Mouse (Mus musculus): ENCODE measurements around the gene C1qtnf4.

C1qtnf4 gene

DNA sequence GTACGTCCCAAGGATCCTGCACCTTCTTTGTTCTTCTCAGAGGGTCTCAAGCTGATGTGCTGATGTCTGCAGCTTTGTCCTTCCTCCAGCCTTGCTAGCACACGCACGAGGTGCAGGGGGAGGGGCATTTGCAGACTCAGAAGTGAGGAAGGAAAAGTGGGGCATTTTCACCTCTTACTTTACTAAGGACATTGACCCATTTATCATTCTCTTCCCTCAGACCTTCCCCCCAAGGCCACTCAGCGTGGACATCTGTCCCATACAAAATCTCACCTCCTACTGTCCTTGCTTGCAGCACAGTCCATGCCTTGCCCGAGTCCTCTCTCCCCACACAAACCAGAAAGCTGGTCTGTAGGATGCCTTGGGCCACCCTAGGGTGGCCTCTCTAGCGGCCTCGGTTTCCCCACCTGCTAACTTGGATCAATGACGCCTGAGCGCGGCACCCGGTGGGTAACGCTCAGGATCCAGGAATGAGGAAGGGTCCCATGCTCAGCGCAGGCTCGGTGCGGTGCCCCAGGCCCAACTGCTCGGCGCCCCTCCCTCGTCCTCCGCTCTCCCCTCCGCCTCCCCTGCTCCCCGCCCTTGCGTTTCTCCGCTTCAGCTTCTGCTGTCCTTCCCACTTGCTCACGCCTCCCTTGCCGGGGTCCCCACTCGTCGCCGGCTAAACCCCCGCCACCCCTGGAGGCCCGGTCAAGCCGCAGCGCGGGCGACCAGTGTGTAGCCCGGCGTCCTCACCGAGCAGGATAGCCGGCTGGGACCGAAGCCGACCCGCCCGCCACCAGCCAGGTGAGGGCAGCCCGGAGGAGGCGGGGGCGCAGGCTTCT is at the start of gene C1qtnf4:
Gene C1qtnf4 (plus strand): TSS at position 643 of the 824 bp plus-strand sequence.
- DNase-seq (ENCODE audit: low spot score) = no peak

- no peak for DNase-seq (ENCODE audit: low spot score)
These were observed 47.0 kb upstream of the C1qtnf4 start for GRCm38 (mm10) chr2:90838621-90839020.

GRCm38 (mm10) chr2:90843666-90844065 is 42.0 kb upstream of the C1qtnf4 start:
- peak; percentile 38 for DNase-seq (ENCODE audit: low spot score)

DNA sequence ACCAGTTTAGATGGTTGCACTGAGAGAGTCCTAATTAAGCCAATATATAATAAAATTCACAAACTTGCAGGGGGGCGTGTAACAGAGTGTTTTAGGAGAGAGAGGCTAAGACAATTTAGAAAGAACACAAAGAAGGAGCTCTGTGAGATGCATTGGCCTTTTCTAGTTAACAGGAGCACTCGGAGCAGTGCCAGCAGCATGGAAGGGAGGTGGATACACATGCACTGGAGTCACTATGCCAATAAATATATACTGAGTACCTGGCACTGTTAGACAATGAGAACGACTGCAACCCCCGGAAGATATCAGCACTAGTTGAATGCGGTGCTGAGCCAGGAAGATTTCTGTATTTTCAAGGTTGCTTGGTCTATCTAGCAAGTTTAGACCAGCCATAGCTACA is 41.4 kb upstream of the C1qtnf4 start:
- DNase-seq (ENCODE audit: low spot score) = no peak

- no peak for DNase-seq (ENCODE audit: low spot score)
These were observed 40.4 kb upstream of the C1qtnf4 start for GRCm38 (mm10) chr2:90845234-90845633.

- no peak for DNase-seq (ENCODE audit: low spot score)
These were observed 39.5 kb upstream of the C1qtnf4 start for GRCm38 (mm10) chr2:90846171-90846570.

DNA sequence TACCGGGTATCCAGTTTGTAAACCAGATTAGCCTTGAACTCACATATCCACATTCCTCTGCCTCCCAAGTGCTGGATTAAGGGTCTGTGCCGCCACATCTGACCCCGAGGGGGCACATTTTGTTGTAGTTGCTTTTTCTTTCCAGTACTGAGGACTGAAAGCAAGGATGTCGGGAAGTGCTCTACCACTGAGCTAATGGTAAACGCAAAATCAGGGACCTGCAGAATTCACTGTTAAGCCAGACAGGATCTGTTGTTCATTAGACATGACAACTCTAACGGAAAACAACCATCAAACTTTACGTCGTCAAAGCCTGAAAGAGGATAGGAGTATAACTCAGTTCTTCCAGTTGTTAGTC is 39.1 kb upstream of the C1qtnf4 start:
- no peak for DNase-seq (ENCODE audit: low spot score)

GRCm38 (mm10) chr2:90846955-90847680 is 38.5 kb upstream of the C1qtnf4 start, which contains the start of gene Mtch2:
Gene Mtch2, plus strand, starts transcription at chr2:90847155.
- DNase-seq (ENCODE audit: low spot score) = peak; percentile 98

DNA sequence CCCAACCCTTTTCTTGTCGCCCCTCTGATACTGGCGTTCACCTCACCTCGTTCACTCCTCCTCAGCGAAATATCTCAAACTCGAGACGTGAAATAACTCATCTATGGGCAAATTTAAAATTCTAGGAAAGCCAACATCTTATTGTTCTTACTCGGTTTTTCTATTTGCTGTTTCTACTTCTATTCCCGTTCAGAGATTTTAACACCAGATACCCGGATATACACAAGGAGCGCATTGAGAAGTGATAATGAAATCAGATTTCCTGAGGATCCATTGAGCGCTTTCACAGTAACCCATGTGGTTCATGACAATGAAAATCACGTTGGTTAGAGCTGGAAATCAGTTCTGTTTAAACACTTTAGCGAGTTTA is 38.0 kb upstream of the C1qtnf4 start:
- DNase-seq (ENCODE audit: low spot score) = no peak

DNA sequence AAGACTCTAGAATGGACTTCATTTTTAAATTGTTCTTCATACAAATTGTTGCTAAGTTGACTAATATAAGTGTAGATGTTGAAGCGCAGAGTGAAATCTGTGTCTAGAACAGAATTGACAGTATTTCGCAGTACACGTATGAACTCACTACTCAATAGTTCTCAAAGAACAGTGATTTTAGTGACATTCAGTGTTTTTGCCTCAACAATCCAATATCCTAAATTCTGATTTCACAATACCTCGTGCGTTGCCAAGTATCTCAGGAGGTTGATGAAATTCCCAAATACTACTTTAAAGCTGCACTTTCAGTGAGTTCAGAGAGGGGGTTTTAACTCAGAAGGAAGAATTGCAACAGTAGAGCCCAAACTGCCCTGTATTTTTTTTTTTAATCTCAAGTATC is 37.3 kb upstream of the C1qtnf4 start:
- no peak for DNase-seq (ENCODE audit: low spot score)

DNA sequence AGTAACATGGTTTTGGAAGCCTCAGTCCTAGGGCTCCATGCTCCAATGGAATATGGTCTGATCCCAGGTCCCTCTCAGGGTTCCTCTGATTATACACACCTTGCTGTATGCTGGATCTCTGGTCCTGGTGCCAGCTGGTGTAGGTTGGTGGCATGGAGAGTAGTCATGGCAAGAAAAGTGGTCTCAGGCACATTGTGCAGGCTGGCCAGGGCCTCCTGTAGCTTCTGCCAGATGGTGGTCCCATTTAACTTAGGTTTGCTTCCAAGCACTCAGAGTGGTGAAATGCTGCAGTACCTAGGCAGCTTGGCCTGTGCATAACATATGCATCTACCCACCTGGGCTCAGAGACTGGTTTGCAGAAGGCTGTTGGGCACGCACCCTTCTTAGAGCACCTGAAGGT is 35.3 kb upstream of the C1qtnf4 start:
- DNase-seq (ENCODE audit: low spot score) = no peak

- DNase-seq (ENCODE audit: low spot score) = no peak
These were observed 24.2 kb upstream of the C1qtnf4 start for GRCm38 (mm10) chr2:90861486-90861885.

- DNase-seq (ENCODE audit: low spot score) = no peak
These were observed 21.5 kb upstream of the C1qtnf4 start for GRCm38 (mm10) chr2:90864184-90864583.

GRCm38 (mm10) chr2:90866524-90866923 is 19.1 kb upstream of the C1qtnf4 start:
- DNase-seq (ENCODE audit: low spot score) = peak; percentile 90

GRCm38 (mm10) chr2:90870136-90870601 is 15.5 kb upstream of the C1qtnf4 start:
- DNase-seq (ENCODE audit: low spot score) = peak; percentile 68

DNA sequence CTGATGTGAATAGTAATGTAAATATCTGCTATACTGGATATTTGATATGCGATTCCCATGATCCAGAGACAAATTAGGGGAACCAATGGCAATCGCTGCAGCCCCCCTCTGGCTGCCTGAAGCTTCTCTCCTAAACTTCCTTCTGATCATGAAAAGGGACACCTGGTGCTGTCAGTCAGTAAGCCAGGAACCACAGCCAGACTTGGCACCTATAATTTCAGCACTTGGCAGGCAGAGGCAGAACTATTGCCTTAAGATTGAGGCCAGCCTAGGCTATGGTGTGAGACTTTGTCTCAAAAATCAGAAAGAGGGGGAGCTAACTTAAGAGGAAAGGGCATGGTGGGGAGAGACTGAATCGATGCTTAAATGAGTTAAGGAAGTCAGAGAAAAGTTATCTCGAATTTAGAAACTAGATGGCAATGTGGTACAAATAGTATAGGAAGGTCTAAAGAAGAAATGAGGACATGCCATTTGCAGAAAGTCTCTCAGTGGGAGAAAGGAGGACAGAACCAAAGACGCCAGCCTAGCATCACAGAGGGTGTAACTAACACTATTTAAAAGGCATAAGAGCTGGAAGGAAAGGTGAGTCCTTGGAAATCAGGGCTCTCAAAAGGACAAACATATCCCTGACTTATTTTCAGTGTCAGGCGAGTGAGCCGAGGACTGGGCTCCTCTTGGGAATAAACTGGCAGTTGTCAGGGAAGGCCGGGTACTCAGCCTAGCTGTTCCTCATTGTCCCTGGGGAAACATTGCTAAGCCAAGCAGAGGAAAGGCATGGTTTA is 14.3 kb upstream of the C1qtnf4 start:
- no peak for DNase-seq (ENCODE audit: low spot score)

GRCm38 (mm10) chr2:90874025-90874424 is 11.6 kb upstream of the C1qtnf4 start:
- no peak for DNase-seq (ENCODE audit: low spot score)

DNA sequence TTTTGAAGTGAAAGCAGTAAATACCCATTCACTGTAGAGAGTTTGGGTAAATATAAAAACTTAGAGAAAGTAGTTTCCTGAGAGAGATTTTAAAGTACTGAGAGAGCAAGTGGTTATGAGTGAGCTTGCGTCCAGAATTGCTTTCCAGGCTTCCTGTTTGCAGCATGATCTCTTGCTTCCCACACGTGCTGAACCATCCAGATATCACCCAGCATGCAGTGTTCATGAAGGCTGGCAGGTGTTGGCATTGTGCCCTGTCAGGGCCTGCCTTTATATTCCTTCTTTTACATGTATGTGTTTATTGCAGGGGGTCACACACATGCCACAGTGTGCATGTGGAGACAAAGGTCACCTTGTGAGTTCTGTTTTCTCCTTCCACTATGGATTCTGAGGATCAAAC is 10.4 kb upstream of the C1qtnf4 start:
- DNase-seq (ENCODE audit: low spot score) = no peak

DNA sequence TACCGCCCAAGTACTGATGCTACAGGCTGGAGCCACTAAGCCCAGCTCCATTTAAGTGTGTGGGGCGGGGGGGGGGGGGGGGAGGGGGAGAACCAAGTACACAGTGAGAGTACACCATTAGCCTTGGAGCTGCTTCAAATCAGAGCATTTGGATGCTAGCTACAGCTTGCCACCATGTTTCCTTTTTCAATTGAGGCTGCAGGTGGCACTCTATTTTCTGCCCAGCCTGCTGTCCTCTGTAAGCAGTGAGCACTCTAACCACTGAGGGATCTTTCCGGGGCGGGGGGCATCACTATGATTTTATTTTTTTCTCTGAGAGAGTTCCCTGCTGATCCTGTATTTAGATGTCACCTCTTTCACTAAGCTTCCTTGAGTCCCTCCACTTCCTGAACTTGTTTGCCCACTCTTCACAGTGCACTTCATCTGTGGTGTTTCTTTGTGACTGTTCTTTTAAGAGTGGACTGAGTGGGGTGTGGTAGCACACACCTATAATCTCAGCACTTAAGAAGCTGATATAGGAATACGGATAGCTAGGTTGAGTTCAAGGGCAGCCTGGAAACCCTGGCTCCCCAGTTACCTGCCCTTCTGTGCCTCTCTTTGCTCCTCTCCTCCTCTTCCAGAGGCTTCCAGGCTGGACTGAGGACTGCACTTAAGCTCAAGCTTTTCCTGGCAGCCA is 7.9 kb upstream of the C1qtnf4 start:
- DNase-seq (ENCODE audit: low spot score) = no peak

DNA sequence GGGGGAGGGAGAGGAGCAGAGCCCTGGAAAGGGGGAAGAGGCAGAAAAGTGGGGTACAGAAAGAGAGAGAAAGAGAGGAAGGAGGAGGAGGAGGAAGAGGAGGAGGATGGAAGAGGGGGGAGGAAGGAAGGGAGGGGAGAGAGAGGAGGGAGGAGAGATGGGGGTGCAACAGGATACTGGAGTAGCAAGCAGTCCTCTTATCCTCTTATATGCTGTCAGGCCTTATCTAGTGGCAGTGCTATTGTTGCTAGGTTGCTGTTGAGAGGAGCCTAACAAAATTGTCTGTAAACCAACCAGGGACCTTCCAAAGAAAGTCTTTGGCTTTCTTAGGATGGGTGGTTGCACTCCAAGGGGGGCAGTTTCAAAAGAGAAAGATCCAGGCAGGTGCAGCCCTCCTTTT is 6.2 kb upstream of the C1qtnf4 start:
- no peak for DNase-seq (ENCODE audit: low spot score)

DNA sequence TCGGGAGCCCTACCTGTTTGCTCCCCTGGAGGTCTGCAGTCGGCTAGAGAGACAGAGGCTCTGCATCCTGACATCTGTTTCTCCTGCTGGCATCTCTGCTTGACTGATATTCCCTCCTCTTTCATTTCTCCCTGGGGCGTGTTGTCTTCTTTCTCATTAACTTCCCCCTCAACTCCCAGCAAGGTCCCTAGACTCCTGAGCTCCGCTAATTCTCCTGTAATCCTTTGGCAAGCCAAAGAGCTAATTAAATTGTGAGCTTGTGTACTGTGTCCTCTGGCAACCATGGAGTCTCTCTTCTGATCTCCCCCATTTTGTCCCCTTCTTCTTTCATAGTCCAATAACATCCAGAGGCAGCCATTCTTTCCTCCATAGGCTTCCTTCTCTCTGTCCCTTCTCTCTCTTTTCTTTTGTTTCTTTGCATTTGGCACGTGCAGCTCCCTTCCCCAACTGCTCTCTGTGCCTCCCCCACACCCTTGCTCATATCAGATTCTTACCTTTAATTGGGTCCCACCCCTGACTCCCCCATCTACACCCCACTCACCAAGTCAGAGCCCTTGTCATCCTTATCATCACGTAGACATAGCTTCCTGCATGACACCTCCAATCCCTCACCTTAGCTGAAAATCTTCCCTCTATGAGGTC is 5.4 kb upstream of the C1qtnf4 start:
- DNase-seq (ENCODE audit: low spot score) = no peak

- no peak for DNase-seq (ENCODE audit: low spot score)
These were observed 3.8 kb upstream of the C1qtnf4 start for GRCm38 (mm10) chr2:90881824-90882223.

Data from layer of hippocampus, adult 11-12 months (tissue).